Mouse (Mus musculus): ENCODE data around the gene Gfod1.

GRCm38 (mm10) chr13:43208914-43209439 is 95.0 kb downstream of the Gfod1 start:
- no peak for TF ChIP-seq CTCF (conservative IDR thresholded peaks at IDR 0.05 in 1 of 2, IDR thresholded peaks at IDR 0.05 in 1 of 2; ENCODE audit: low read depth in 2 of 2, low read length in 2 of 2)
- TF ChIP-seq POLR2A (IDR thresholded peaks at IDR 0.05; ENCODE audit: low read depth, low read length), result no peak
- no peak for TF ChIP-seq JUND (conservative IDR thresholded peaks at IDR 0.05; ENCODE audit: low read depth, low read length)
- TF ChIP-seq MYC (IDR thresholded peaks at IDR 0.05; ENCODE audit: low read depth, low read length), result no peak
- TF ChIP-seq MEF2A (IDR thresholded peaks at IDR 0.05; ENCODE audit: borderline replicate concordance, low read depth, low read length), result no peak
